Comparison of ENCODE assay signal across 9 mouse cellular contexts in genomic region chr10:63089758-63090571, GRCm38 (mm10). TPM values are rescaled to one million over a fixed set of nuclear protein-coding genes. Genes with fewer than 3 reads are reported as not detected.
DNase-seq lines count a peak whose midpoint lies in the region; ATAC-seq lines count a peak whose summit lies in the region.
"Had no signal": no experiment of that assay in that cellular context is flagged by ENCODE, and none has a peak within 500 bp of the region (broad histone marks: within the 10 kb centered on the region; RNA-seq: fewer than 3 reads in every experiment).

No protein-coding gene starts in this region.

- peak overlapping the region; percentile 48; the same call in 1 of the 2 replicates for H3K9ac ChIP-seq in lung, embryonic 16.5 days (ENCODE audit: low read length)
- no peak overlapping the region for H3K9ac ChIP-seq in embryonic facial prominence, embryonic 15.5 days
- 0 out of 2 replicates have a peak overlapping the region, but pooled peaks have one; percentile 16 for H3K9ac ChIP-seq in neural tube, embryonic 14.5 days (replicated peaks; ENCODE audit: low read depth, low read length)

- no peaks in the 10 kb centered on the region; the same call in 1 of the 2 replicates for H3K27me3 ChIP-seq in lung, embryonic 16.5 days (ENCODE audit: control insufficient read depth, insufficient read depth, low read depth, low read length)
- H3K27me3 ChIP-seq in embryonic facial prominence, embryonic 15.5 days, result 0 out of 2 replicates have a peak, but pooled peaks cover 5% of the 10 kb centered on the region
- H3K27me3 ChIP-seq in neural tube, embryonic 14.5 days (ENCODE audit: control insufficient read depth, insufficient read depth, low read length), result no peaks in the 10 kb centered on the region

- H3K36me3 ChIP-seq in lung, embryonic 16.5 days (ENCODE audit: control insufficient read depth, insufficient read depth, low read length), result no peaks in the 10 kb centered on the region
- H3K36me3 ChIP-seq in embryonic facial prominence, embryonic 15.5 days, result no peaks in the 10 kb centered on the region
- no peaks in the 10 kb centered on the region for H3K36me3 ChIP-seq in neural tube, embryonic 14.5 days (ENCODE audit: control insufficient read depth, insufficient read depth, low read length)

- 8% methylated on average over 26 of the region's 26 CpGs for WGBS in lung, embryonic 16.5 days
- WGBS in embryonic facial prominence, embryonic 15.5 days, result 6% methylated on average over 26 of the region's 26 CpGs
- WGBS in neural tube, embryonic 14.5 days, result 4% methylated on average over 26 of the region's 26 CpGs

- H3K4me2 ChIP-seq in lung, embryonic 16.5 days (ENCODE audit: low read depth, low read length), result peak overlapping the region; percentile 56
- peak overlapping the region; percentile 52 for H3K4me2 ChIP-seq in embryonic facial prominence, embryonic 15.5 days (replicated peaks)
- peak overlapping the region; percentile 50 for H3K4me2 ChIP-seq in neural tube, embryonic 14.5 days (ENCODE audit: low read depth, low read length)

- DNase-seq in adrenal gland, postnatal 10 days, result peak; percentile 19
- DNase-seq in adrenal gland, adult 2 months, result no peak
- no peak for DNase-seq in lung, postnatal 4 days
- DNase-seq in left cerebral cortex, postnatal 25 days (ENCODE audit: low spot score in 2 of 2), result peak; percentile 20 to 21
- no peak for DNase-seq in ovary, postnatal 10 days (ENCODE audit: low spot score)

- no peak overlapping the region for H3K27ac ChIP-seq in lung, embryonic 16.5 days (ENCODE audit: low read length)
- no peak overlapping the region for H3K27ac ChIP-seq in embryonic facial prominence, embryonic 15.5 days (replicated peaks)
- no peak overlapping the region for H3K27ac ChIP-seq in neural tube, embryonic 14.5 days (ENCODE audit: low read depth, low read length)

- H3K4me3 ChIP-seq in lung, embryonic 16.5 days (ENCODE audit: low read length), result peak overlapping the region; percentile 28
- peak overlapping the region; percentile 29 for H3K4me3 ChIP-seq in embryonic facial prominence, embryonic 15.5 days (replicated peaks)
- H3K4me3 ChIP-seq in neural tube, embryonic 14.5 days (ENCODE audit: low read depth, low read length), result peak overlapping the region; percentile 23

- H3K9me3 ChIP-seq in lung, embryonic 16.5 days (ENCODE audit: control insufficient read depth, low read length), result no peaks in the 10 kb centered on the region
- H3K9me3 ChIP-seq in embryonic facial prominence, embryonic 15.5 days (replicated peaks), result no peaks in the 10 kb centered on the region
- no peaks in the 10 kb centered on the region for H3K9me3 ChIP-seq in neural tube, embryonic 14.5 days (ENCODE audit: control insufficient read depth, low read length)

- no peak for ATAC-seq in lung, embryonic 16.5 days (ENCODE audit: low read depth)
- ATAC-seq in embryonic facial prominence, embryonic 15.5 days (ENCODE audit: insufficient number of reproducible peaks, low FRiP score, low TSS enrichment, low read depth), result no peak
- no peak for ATAC-seq in neural tube, embryonic 14.5 days (ENCODE audit: low read depth)

- H3K4me1 ChIP-seq in lung, embryonic 16.5 days (replicated peaks; ENCODE audit: control insufficient read depth, insufficient read depth, low read length), result 0 out of 2 replicates have a peak, but pooled peaks cover 4% of the 10 kb centered on the region
- H3K4me1 ChIP-seq in embryonic facial prominence, embryonic 15.5 days, result peaks cover 14% of the 10 kb centered on the region
- H3K4me1 ChIP-seq in neural tube, embryonic 14.5 days (ENCODE audit: control insufficient read depth, insufficient read depth, low read length), result peaks cover 9% of the 10 kb centered on the region; the same call in 1 of the 2 replicates

- intact Hi-C loops in left cerebral cortex, postnatal 25 days (cut with DNase I), result loop anchor here (10.0 kb wide), 1 partner anchor 275 kb away; no protein-coding TSS in a partner anchor

RNA-seq across cellular contexts. Expression of gene Atoh7, which starts 9.5 kb away (rescaled TPM):
- total RNA-seq in adrenal gland, postnatal 10 days (2021), result not detected
- total RNA-seq in adrenal gland, adult 2 months (2021), result not detected
- polyA plus RNA-seq in adrenal gland, adult 2 months (2012; rRNA removed), result 0.10 TPM in 1 of 2 replicates, not detected in the other
- polyA plus RNA-seq in lung, embryonic 16.5 days (2015; fragmentation: Nextera tagmentation; extraction: Ambion mirVana), result not detected in 2 replicates
- polyA plus RNA-seq in embryonic facial prominence, embryonic 15.5 days (2015; fragmentation: Nextera tagmentation; extraction: Ambion mirVana), result 0.24 and 0.32 TPM in 2 replicates
- 1 to 10 TPM; 2.9 to 4.1 TPM for total RNA-seq in left cerebral cortex, postnatal 25 days (2021)
- polyA plus RNA-seq in neural tube, embryonic 14.5 days (2014; fragmentation: Nextera tagmentation; extraction: Ambion mirVana), result 2.6 and 2.8 TPM in 2 replicates
- total RNA-seq: liver, adult 2 months had no signal
- polyA plus RNA-seq: liver, adult 2 months had no signal

RNA-seq across cellular contexts. Expression of gene Pbld1, which starts 30.0 kb away (rescaled TPM):
- total RNA-seq in adrenal gland, postnatal 10 days (2021), result 10 to 100 TPM; 13.0 to 31.0 TPM
- 1 to 10 TPM; 2.0 to 3.0 TPM for total RNA-seq in adrenal gland, adult 2 months (2021)
- 0.40 and 0.90 TPM in 2 replicates for polyA plus RNA-seq in adrenal gland, adult 2 months (2012; rRNA removed)
- 1.1 TPM in 2 replicates for polyA plus RNA-seq in lung, embryonic 16.5 days (2015; fragmentation: Nextera tagmentation; extraction: Ambion mirVana)
- polyA plus RNA-seq in embryonic facial prominence, embryonic 15.5 days (2015; fragmentation: Nextera tagmentation; extraction: Ambion mirVana), result 1.1 and 1.3 TPM in 2 replicates
- under 1 TPM; 0.46 to 0.78 TPM for total RNA-seq in left cerebral cortex, postnatal 25 days (2021)
- 0.46 and 0.83 TPM in 2 replicates for polyA plus RNA-seq in neural tube, embryonic 14.5 days (2014; fragmentation: Nextera tagmentation; extraction: Ambion mirVana)

Comparison
In these comparisons a context has a peak if more than half of its experiments do, and no peak if none do; other contexts are left out.
1. DNase-seq: peak in adrenal gland, postnatal 10 days (single experiment) and left cerebral cortex, postnatal 25 days (2 of 2); none in adrenal gland, adult 2 months (single experiment), lung, postnatal 4 days (0 of 2) and ovary, postnatal 10 days (single experiment).
2. Peak in every context shown above with its lines, with median percentiles within 50 percentile points of each other: H3K4me2 ChIP-seq and H3K4me3 ChIP-seq.